Mouse (Mus musculus): ENCODE measurements around the gene Slitrk2. TPM values are rescaled to one million over a fixed set of nuclear protein-coding genes. Genes with fewer than 3 reads are reported as not detected.
A peak's percentile ranks its signal among the peaks of the same experiment; 100 is the strongest.

Gene Slitrk2
- polyA plus RNA-seq (2015; fragmentation: Nextera tagmentation; extraction: Ambion mirVana): 3.4 and 3.8 TPM in 2 replicates

GRCm38 (mm10) chrX:66648911-66649620 lies at the start of gene Slitrk2:
Gene Slitrk2, plus strand, starts transcription at chrX:66649318.
- ATAC-seq (ENCODE audit: low FRiP score, low read depth): no peak
- peak within 1 kb of the TSS; percentile 19; the same call in 1 of the 2 replicates for H3K9ac ChIP-seq
- WGBS: 10% methylated on average over 23 of the region's 25 CpGs

GRCm38 (mm10) chrX:66605490-66605889 lies 43.6 kb upstream of the Slitrk2 start:
- Histone ChIP-seq H3K27me3 (no peaks in the 10 kb centered on the region), H3K4me3 (no peak overlapping the region), H3K9me3 (no peaks in the 10 kb centered on the region), H3K4me1 (no peaks in the 10 kb centered on the region), H3K9ac (no peak overlapping the region), H3K27ac (no peak overlapping the region), H3K4me2 (replicated peaks) (no peak overlapping the region), H3K36me3 (no peaks in the 10 kb centered on the region)
- WGBS: 78% methylated on average over 3 of the region's 3 CpGs
- ATAC-seq (ENCODE audit: low FRiP score, low read depth): no peak

More at GRCm38 (mm10) chrX:66648911-66649620, at the start of gene Slitrk2:
- Histone ChIP-seq H3K4me1 (no peaks in the 10 kb centered on the region), H3K27me3 (no peaks in the 10 kb centered on the region), H3K36me3 (no peaks in the 10 kb centered on the region), H3K9me3 (no peaks in the 10 kb centered on the region), H3K4me2 (replicated peaks) (peak within 1 kb of the TSS; percentile 65), H3K27ac (no peak within 1 kb of the TSS), H3K4me3 (peak within 1 kb of the TSS; percentile 38)

- no peak overlapping the region for H3K27ac ChIP-seq
- ATAC-seq (ENCODE audit: low FRiP score, low read depth): peak; percentile 90
- H3K9me3 ChIP-seq: no peaks in the 10 kb centered on the region
- H3K27me3 ChIP-seq: no peaks in the 10 kb centered on the region; the same call in 1 of the 2 replicates
- 8% methylated on average over 21 of the region's 21 CpGs for WGBS
- no peaks in the 10 kb centered on the region for H3K36me3 ChIP-seq
- no peaks in the 10 kb centered on the region for H3K4me1 ChIP-seq
- H3K9ac ChIP-seq: peak overlapping the region; percentile 25; the same call in 1 of the 2 replicates
- H3K4me3 ChIP-seq: peak overlapping the region; percentile 43
- H3K4me2 ChIP-seq (replicated peaks): peak overlapping the region; percentile 67
Measured at GRCm38 (mm10) chrX:66652455-66653144, 3.5 kb downstream of the Slitrk2 start.

GRCm38 (mm10) chrX:66657365-66657764 lies 8.2 kb downstream of the Slitrk2 start:
- no peak overlapping the region for H3K9ac ChIP-seq
- H3K4me2 ChIP-seq (replicated peaks): no peak overlapping the region
- no peak overlapping the region for H3K27ac ChIP-seq
- H3K4me3 ChIP-seq: no peak overlapping the region
- no peaks in the 10 kb centered on the region; the same call in 1 of the 2 replicates for H3K27me3 ChIP-seq
- no peak for ATAC-seq (ENCODE audit: low FRiP score, low read depth)
- no peaks in the 10 kb centered on the region for H3K4me1 ChIP-seq
- no peaks in the 10 kb centered on the region for H3K9me3 ChIP-seq
- 29% methylated on average over 2 of the region's 2 CpGs for WGBS
- no peaks in the 10 kb centered on the region for H3K36me3 ChIP-seq

GRCm38 (mm10) chrX:66676959-66677358 lies 27.8 kb downstream of the Slitrk2 start:
- Histone ChIP-seq H3K27ac (no peak overlapping the region), H3K36me3 (no peaks in the 10 kb centered on the region), H3K4me3 (no peak overlapping the region), H3K9me3 (no peaks in the 10 kb centered on the region), H3K4me1 (no peaks in the 10 kb centered on the region), H3K4me2 (replicated peaks) (no peak overlapping the region), H3K9ac (no peak overlapping the region), H3K27me3 (no peaks in the 10 kb centered on the region)
- no peak for ATAC-seq (ENCODE audit: low FRiP score, low read depth)
- WGBS: 78% methylated on average over 4 of the region's 4 CpGs

GRCm38 (mm10) chrX:66678646-66679045 lies 29.5 kb downstream of the Slitrk2 start:
- no peak overlapping the region for H3K4me2 ChIP-seq (replicated peaks)
- no peak overlapping the region for H3K9ac ChIP-seq
- no peaks in the 10 kb centered on the region for H3K36me3 ChIP-seq
- no peaks in the 10 kb centered on the region for H3K4me1 ChIP-seq
- H3K27ac ChIP-seq: no peak overlapping the region
- H3K27me3 ChIP-seq: no peaks in the 10 kb centered on the region
- no peak for ATAC-seq (ENCODE audit: low FRiP score, low read depth)
- 42% methylated on average over 7 of the region's 7 CpGs for WGBS
- no peak overlapping the region for H3K4me3 ChIP-seq
- no peaks in the 10 kb centered on the region for H3K9me3 ChIP-seq
